Mouse (Mus musculus) kidney, adult 9 months (tissue): ENCODE results near the gene Pum2.

Source experiments
- DNase-seq: peaks from one replicate; pipeline ENCODE4 v3.0.0; 2022

The Pum2 gene

DNA sequence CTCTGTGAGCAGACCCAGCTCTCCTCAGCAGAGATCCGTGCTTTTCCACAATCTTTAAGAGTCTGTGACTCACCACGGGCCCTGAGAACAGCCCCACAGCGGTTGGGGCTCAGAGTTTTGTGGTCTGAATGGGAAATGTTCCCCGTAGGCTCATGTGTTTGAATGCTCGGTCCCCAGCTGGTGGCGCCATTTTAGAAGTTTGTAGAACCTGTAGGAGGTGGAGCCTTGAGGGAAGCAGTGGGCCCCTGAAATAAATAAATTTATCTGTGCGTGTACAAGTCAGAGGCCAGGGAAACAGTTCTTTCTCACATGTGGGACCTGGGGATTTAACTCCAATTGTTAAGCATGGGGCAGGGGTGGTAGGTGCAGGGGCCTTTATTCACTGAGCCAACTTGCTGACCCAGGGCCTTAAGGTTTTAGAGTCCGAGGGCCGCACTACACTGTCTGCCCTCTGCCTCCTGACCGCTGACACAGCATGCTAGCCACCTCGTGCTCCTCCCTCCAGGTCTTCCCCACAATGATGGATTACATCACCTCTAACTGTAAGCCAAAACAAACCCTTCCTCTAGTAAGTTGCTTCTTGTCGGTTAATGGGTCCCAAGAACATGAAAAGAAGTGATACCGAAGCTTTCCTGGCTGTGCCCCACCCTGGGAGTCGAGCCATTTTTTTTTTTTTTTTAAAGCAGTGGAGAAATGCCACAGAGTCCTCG, 90.4 kb downstream of the Pum2 start:
- peak; percentile 46 for DNase-seq

DNA sequence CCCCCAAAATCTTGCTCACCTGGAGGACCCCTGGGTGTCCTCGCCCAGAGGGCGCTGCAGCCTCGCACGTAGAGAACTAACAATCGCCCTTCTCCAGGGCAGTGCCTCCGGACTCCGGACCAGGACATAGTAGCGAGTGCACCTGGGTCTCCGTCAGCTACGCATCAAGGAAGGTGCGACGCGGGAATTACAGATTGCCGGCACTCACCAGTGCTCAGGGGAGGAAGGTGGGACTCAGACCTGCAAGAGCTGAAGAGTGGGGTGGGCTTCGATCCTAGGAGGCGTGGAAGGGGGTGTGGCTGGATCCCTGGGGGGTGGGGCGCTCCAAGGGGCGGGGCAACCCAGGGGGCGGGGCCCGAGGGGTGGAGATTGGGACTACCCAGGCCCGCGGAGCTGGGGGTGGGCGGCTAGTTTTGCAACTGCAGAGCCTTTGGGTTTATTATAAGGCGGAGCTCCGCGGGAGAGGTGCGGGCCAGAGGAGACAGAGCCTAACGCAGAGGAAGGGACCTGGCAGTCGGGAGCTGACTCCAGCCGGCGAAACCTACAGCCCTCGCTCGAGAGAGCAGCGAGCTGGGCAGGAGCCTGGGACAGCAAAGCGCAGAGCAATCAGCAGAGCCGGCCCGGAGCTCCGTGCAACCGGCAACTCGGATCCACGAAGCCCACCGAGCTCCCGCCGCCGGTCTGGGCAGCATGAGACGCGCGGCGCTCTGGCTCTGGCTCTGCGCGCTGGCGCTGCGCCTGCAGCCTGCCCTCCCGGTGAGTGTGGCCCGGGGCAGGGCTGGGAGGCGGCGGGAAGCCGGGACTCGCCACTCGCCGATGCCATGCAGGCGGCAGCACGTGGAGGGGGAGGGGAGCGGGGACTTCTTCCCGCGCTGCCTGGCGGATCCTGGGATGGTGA, 97.3 kb downstream of the Pum2 start, which contains the start of gene Sdc1:
Sdc1 (plus strand) TSS at position 378 of the 898 bp plus-strand sequence.
- peak; percentile 74 for DNase-seq

DNA sequence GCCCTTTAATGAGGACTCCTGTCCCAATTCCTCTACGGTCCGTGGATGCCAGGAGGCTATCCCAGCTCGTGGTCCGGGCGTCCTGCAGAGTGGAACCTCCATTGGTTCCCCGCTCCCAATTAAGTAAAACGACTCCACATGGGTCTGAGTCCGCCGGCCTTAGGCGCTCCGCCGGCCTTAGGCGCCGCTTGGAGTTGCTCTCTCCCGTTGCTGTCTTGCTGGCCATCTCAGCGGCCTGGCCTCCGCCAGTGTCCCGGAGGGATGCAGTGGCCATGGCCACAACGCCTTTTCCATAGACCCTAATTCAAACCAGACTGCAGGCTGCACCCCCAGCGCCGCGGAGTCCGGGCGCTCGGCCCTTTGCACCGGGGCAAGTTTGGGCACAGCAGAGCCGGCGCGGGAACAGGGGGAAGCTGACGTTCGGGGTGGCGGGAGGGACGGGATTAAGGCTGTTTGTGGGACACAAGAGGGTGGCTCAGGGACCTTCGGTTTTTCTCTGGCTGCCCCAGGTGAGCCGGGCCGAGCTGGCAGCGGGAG, 98.0 kb downstream of the Pum2 start:
- no peak for DNase-seq

DNA sequence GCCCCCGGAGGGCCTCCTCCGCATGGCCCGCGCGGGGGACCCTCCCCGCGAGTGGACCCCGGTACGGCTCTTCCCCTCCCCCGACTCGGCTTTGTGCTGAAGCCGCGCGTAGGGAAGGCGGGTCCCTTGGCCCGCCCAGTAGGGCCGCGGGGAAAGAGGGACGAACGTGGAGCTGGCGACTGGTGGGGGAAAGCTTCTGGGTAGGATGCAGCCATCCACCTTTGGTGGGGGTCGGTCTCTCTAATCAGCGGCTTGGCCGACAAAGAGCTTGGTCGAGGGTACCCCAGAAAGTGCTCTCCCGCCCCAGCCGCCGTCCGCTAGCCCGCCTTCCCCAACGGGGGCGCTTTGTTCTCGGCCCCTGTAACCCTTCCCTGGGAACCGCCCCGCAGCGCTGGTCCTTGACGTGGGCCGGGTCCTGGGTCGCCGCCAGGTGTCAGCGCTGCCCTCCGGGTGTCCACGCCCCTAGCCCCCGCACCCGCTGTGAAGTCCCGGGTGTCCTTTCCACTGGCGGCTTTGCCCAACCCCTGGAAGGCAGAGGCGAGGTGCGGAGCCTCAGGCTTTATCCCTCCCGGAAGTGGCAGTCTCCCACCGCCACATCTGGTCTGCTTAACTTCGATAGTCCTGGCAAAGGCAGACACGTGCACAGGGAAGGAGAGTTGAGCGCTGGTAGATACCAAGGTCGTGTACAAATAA, 98.7 kb downstream of the Pum2 start:
- peak; percentile 28 for DNase-seq

DNA sequence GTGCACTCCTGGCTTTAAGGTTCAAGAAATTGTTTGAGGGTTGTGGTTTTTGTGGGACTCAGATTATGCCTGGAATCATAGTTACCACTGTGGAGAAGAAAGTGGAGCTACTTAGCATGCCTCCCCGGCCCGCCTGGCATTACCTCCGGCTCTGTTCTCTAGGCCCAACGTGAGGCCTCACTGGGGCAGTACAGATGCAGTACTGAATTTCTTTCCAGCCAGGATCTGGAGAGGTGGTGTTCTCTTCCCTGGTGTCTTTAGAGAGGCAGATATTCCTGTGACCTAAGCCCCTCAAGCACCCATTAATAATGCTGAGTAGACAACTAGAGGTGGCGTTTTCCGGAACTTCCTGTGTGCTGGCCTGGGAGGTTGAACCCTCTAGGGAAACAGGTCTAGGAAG, 99.4 kb downstream of the Pum2 start:
- DNase-seq = no peak

DNA sequence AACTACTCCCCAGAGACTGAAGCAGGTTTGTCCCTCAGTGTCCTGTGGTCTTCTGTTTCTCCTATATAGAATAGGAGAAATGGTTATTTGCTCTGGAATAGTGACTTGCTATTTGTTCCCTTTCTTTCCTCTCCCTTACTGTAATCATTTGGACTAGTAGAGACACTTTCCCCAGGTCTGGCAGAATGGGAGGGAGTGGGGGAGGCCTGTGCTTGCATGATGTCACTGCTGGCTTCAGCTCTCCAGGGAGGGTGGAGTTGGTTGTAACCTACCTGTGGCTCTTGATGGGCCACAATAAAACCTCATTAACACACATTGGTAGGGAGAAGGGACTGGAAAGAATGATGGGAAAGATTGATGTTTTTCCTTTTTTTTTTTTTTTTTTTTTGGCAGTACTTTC, 100.2 kb downstream of the Pum2 start:
- DNase-seq = no peak

DNA sequence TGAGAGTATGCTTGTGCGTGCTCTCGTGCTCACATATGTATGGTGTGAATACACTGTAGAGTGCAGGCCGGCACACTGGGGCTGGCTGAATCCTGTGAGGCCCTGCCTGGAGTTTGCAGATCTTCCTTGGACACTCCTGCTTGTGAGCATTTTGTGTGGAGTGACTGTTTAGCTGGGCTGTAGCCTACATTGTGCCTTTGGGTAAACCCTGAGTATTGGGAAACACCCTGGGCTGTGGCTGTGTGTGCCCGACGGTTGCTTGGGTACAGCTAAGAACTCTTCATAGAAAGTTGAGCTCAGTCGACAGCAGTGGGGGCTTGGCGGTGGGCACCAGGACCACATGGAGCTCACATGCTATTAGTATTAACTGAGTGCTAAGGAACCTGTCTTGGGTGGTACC, 102.3 kb downstream of the Pum2 start:
- no peak for DNase-seq

DNA sequence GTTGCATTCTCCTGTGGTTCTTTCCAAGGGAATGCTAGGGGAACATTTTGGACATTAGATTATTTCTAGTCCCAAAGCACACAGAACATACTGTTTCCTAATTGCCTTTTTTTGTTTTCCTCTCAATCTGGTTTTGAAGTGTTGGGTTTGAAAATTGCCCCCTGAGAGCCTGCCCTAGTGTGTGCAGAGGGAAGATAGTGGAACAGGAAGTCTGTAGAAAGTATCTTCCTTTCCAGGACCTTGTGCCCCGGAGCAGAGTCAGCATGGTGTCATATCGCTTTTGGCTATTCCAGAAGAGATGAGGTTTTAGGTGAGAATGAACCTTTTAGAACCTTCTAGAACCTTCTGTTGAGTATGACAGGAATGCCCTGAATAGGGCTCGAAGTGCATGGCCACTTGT, 102.8 kb downstream of the Pum2 start:
- no peak for DNase-seq

DNA sequence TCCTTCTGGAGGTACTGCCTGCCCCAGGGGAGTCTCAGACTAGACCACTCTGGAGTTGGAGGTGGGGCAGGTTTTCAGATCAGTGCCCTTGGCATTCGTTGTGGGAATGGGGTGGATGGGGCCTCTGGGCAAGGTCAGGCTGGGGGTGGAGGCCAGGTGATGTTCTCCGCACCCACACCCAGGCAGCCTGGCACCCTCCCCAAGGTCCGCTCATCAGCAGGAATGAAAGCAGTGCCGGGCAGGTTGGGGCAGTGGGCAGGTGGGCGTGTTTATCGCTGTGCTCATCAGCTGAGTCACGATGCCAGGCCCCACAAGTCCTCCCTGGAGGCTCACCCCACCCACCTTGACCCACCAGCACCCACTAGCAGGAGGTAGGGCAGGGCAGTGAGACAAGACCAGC, 104.2 kb downstream of the Pum2 start:
- no peak for DNase-seq

DNA sequence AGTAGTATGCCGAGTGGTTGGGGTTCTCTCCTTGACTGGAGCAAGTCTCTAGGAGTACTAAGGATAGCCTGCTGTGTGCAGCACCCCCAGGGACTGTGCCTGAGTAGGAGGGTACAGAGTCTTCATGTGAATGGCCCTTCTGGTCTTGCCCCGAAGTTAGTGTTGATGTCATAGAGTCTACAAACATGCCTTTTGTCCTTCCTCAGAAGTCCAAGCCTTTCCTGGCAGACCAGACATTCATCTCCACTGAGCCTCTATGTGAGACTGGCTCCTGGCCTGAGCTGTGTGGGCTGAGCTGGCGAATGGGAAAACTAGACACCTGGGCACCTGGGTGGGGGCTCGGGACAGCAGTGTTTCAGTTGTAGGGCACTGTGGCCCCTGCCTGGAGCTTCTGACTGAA, 105.9 kb downstream of the Pum2 start:
- no peak for DNase-seq

DNA sequence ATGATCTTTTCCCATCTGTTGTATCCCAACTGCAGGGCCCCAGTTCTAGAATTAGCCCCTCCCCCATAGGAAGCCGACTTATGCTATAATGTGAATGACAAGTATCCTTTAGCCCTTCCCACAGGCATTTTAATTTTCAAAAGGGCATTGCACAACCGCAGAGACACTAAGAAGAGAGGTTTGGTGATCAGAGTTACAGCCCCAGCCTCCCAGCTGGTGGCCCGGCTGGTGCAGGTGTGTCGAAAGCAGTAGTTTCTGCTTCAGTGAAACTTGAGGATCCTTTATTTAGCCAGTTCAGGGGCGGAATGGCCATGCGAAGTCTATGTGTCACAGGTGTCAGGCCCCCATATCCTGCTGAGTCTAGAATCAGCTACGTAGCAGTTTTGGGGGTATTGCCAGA, 107.2 kb downstream of the Pum2 start:
- DNase-seq = no peak

DNA sequence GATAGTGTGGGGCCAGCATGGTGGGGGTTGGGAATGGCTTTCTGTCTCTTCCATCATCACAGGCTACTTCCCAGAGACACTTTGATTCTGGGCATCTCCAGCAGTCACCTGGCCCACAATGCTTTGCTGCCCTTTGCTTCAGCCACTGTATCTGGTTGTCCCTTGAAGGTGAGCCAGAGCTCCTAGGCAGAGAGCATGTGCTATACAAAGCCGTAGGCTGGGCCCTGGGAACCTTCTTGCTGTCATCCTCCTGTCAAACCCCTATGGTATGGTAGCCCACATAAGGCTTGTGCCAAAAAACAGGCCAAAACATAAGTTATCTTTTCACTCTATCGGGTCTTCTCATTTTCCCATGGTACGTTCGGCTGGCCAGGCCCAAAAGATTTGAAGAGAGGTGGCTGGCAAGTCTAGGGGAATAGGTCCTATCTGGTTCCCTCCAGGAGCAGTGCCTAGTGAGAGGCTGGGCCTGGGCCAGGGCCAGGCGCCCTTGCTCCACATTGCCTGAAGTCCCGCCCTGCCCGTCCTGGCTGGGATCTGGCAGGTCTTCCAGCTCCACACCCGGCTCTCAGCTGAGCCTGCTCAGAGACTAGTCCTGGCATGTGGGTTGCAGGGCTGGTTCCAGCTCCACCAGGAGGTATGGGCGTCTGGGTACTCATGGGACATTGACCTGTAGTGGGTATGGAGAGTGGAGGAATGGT, 107.9 kb downstream of the Pum2 start:
- DNase-seq = peak; percentile 64

DNA sequence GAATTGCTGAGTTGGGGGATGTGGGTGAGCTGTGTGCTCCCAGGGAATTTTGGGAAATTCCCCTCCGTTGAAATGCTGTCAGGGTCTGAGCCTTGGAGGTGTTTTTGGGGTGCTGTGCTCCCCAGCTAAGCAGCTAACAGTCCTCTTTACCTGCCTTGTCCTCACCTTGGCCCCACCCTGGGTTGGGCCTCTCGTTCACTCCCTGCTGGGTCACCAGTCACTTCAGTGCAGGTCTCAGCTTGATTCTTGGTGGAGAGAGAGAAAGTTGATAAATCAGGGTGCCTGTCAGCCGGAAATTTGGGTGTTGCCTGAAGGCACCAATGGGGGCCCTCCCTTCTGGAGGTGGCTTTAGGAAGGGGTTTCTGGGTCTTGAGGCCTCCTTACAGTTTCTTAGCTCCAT, 108.6 kb downstream of the Pum2 start:
- DNase-seq = no peak

DNA sequence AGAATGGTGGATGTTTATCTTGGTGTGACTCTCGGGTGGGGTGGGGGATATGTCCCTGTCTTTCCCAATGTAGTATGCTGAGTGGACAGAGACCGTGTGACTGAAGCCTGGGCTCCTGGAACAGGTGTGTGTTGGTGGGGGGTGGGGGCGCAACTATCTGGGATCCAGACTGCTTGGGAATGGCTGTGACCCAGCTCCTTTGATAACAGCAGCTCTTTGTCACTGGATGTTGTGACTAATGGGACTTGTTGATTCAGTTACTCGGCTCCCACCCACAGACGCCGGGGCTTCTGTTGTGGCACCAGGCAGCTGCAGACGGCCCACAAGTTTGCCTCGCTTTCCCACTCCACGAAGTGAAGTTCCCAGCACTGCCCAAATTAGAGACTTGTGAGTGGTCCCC, 110.3 kb downstream of the Pum2 start:
- DNase-seq = no peak

DNA sequence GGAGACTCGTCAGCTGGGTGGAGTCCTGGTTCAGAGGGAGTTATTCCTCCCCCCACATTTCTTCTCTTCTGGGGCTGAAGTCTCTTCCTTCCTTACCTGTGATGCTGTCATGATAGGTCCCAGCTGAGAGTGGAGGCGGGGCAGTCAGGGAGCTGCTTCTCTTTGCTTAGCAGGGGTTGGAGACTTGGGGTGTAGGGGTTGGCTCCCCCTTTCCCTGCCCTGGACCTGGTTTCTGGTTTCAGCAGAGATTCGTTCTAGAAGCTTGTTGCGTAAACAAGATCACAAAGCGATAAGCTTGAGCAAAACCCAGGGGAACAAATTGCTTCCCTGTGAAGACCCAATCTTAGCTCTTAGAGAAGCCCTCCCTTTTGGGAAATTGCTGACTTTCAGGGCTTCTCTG, 112.5 kb downstream of the Pum2 start:
- DNase-seq = peak; percentile 15

DNA sequence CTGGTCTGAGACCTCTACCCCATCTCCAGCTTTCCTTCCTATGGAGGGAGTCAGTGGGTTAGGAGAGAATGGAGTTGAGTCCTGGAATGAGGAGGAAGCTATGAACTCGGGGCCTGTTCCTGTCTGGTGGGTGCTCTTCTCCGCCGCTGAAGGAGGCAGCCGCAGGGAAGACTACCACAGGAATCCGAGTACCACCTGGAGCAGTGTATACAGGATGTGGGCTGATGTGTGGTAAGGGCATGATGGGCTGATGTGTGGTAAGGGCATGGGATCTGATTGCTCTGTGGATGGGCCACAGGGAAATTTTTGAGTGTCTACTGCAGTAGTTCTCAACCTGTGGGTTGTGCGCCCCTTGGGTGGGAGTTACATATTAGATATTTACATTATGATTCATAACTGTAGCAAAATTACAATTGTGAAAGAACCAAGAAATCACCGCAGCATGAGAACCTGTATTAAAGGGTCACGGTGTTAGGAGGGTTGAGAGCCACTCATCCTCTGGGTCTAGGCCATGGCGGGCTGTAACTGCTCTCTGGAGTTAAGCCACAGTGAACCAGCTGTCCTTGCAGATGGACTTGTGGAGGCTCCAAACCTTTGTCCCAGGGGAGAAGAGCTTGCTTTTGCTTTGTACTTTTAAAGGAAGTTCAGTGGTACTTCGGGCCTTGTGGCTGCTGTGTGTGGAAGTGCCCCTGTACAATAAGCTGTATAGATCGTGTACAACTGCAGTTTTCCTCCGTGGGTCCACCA, 113.2 kb downstream of the Pum2 start:
- DNase-seq = no peak

DNA sequence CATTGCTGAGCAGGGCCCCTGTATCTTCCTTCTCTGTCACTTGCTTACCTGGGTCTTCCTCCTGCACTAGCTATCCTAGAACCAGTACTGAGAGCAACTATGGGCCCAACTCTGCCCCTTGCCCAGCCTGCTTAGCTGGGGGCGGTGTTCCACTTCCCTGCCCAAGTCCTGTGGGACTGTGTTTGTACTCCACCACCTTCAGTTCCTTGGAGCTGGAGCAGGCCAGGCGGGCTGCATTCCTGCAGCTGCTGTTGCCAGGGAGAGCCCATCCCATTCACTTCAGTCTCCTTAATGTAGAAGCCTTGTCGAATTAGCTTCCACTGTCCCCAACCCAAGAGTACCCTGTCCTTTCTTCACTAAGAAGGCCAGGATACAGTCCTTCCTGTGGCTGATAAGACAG, 114.5 kb downstream of the Pum2 start:
- no peak for DNase-seq

DNA sequence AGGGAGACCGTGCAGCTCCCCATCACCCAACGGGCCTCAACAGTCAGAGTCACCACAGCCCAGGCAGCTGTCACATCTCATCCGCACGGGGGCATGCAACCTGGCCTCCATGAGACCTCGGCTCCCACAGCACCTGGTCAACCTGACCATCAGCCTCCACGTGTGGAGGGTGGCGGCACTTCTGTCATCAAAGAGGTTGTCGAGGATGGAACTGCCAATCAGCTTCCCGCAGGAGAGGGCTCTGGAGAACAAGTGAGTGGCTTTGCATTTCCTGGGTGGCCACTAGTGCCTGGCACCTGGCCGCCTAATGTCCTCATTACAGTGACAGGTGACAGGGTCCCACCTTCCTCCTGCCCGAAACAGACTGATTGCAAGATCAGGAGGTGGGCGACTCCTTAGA, 116.7 kb downstream of the Pum2 start:
- DNase-seq = no peak

DNA sequence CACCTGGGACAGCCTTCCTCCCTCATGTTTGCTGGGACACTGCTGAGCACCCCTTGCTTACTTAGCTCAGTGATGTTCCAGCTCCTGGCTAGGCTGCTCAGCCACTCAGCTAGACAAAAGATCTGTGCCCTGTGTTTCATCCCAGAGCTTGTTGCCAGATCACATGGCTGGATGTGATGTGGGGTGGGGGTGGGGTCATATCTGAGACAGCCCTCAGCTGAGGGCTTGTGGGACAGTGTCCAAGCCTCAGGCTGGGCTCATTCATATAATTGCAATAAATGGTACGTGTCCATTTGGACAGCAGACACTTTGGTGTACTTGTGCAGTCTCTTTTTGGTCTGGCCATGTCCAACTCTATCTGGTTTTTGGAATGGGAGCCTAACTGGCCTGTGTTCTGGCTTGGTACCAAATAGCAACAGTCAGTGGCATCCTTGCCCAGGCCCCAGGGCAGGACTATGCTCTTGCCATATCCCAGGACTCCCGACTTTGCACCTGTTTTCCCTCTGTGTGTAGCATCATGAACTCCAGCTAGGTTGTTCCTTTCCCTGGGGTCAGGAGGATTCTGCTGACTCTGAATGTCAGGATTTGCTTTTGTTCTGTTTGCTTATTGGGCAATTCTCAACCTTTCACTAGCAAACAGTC, 119.6 kb downstream of the Pum2 start:
- no peak for DNase-seq

DNA sequence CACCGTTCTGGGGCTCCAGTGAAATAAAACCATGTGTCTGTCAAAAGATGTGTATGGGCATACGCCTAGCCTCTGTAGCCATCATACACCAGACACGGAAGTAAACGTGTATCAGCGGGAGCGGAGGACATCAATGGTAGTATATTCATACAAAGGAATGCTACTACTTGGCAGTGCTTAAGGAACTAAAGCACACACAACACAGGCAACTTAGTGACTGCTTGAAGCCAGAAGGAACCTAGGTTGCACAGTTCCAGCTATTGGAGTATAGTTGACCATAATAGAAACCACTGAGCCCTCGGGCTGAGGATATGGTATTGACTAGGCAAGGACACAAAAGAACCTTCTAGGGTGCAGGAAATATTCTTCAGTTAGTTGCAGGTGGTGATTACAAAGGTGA, 124.0 kb downstream of the Pum2 start:
- DNase-seq = no peak

DNA sequence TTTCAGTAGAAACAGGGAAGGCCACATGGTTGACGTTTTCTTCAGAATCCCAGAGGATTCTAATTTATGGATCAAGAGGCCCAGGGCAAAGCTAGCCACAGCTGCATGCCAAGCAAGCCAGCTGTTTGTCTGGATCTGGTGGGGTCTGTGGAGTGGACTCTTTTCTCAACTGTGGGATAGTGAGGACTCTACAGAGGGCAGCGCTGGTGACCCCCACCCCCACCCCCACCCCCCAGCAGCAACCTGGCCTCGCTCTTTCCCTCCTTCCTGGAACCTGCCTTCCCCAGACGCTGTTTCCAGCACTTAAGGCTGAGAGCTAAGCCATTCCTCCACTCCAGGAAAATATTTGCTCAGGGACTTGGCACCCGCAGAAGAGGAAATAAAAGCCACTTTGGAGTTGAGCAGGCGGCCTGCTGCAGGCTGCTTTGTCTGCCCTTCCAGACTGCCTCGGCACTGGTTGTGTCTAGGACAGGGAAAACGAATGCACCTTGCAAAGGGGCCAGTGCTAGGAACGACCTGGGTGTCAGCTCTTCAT, 124.6 kb downstream of the Pum2 start:
- DNase-seq = peak; percentile 20
